Mouse (Mus musculus) stomach, postnatal 0 days (tissue): ENCODE data around the gene Por.

Source experiments
- CTCF ChIP-seq: IDR thresholded peaks from 2 replicates; pipeline ENCODE4 v1.5.1; 2016; ENCODE audit warnings: antibody characterized with exemption, low read depth, mild to moderate bottlenecking, moderate library complexity
- EP300 ChIP-seq: optimal IDR thresholded peaks from 2 replicates; pipeline ENCODE3; 2016; ENCODE audit warnings: antibody characterized with exemption

DNA sequence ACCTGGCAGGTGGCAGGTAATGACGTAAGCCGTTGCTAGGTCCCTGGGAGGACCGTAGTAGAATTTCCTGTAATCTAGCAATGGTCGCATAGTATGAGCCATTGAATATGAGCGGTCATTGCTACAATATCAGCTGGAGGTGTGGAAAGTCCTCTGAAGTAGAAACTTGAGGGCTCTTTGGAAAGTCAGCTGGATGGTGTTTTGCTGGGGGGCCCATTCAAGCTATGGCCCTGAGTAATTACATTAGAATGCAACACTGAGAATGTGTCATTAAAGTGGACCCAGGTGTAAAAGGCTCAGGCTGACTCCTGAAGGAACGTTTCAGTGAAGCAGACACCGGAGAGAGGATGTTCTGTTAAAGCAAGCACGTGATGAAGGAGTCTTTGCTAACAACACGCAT lies 49.3 kb upstream of the Por start:
- TF ChIP-seq CTCF (no peak), EP300 (no peak)
